Mouse (Mus musculus): Measurements from ENCODE around the gene Dab2ip.

Dab2ip gene

GRCm38 (mm10) chr2:35679812-35680672, 122.0 kb downstream of the Dab2ip start:
- DNase-seq (ENCODE audit: low spot score in 2 of 2) = no peak

GRCm38 (mm10) chr2:35680833-35681232, 122.8 kb downstream of the Dab2ip start:
- DNase-seq (ENCODE audit: low spot score in 2 of 2) = peak in 1 of 2 experiments; percentile 33

- no peak for DNase-seq (ENCODE audit: low spot score in 2 of 2)
These were observed 125.9 kb downstream of the Dab2ip start for GRCm38 (mm10) chr2:35684005-35684404.

GRCm38 (mm10) chr2:35684735-35685312, 126.8 kb downstream of the Dab2ip start:
- no peak for DNase-seq (ENCODE audit: low spot score in 2 of 2)

- DNase-seq (ENCODE audit: low spot score in 2 of 2) = peak in 1 of 2 experiments; percentile 29
These were observed 128.0 kb downstream of the Dab2ip start for GRCm38 (mm10) chr2:35686104-35686503.

- DNase-seq (ENCODE audit: low spot score in 2 of 2) = no peak
These were observed 129.5 kb downstream of the Dab2ip start for GRCm38 (mm10) chr2:35687557-35688070.

- no peak for DNase-seq (ENCODE audit: low spot score in 2 of 2)
These were observed 130.1 kb downstream of the Dab2ip start for GRCm38 (mm10) chr2:35688121-35688520.

GRCm38 (mm10) chr2:35688581-35688980, 130.5 kb downstream of the Dab2ip start:
- DNase-seq (ENCODE audit: low spot score in 2 of 2) = no peak

GRCm38 (mm10) chr2:35689881-35690280, 131.8 kb downstream of the Dab2ip start:
- no peak for DNase-seq (ENCODE audit: low spot score in 2 of 2)

GRCm38 (mm10) chr2:35691257-35692049, 133.4 kb downstream of the Dab2ip start:
- no peak for DNase-seq (ENCODE audit: low spot score in 2 of 2)

- DNase-seq (ENCODE audit: low spot score in 2 of 2) = no peak
These were observed 134.3 kb downstream of the Dab2ip start for GRCm38 (mm10) chr2:35692272-35692900.

- no peak for DNase-seq (ENCODE audit: low spot score in 2 of 2)
These were observed 135.0 kb downstream of the Dab2ip start for GRCm38 (mm10) chr2:35693037-35693436.

GRCm38 (mm10) chr2:35694111-35694510, 136.0 kb downstream of the Dab2ip start:
- DNase-seq (ENCODE audit: low spot score in 2 of 2) = no peak

GRCm38 (mm10) chr2:35696193-35696541, 138.1 kb downstream of the Dab2ip start:
- no peak for DNase-seq (ENCODE audit: low spot score in 2 of 2)

- DNase-seq (ENCODE audit: low spot score in 2 of 2) = no peak
These were observed 138.7 kb downstream of the Dab2ip start for GRCm38 (mm10) chr2:35696542-35697391.

GRCm38 (mm10) chr2:35697768-35698167, 139.7 kb downstream of the Dab2ip start:
- no peak for DNase-seq (ENCODE audit: low spot score in 2 of 2)

- DNase-seq (ENCODE audit: low spot score in 2 of 2) = no peak
These were observed 142.9 kb downstream of the Dab2ip start for GRCm38 (mm10) chr2:35700966-35701365.

GRCm38 (mm10) chr2:35702001-35702400, 143.9 kb downstream of the Dab2ip start:
- DNase-seq (ENCODE audit: low spot score in 2 of 2) = no peak

GRCm38 (mm10) chr2:35702608-35703007, 144.5 kb downstream of the Dab2ip start:
- DNase-seq (ENCODE audit: low spot score in 2 of 2) = no peak

GRCm38 (mm10) chr2:35703241-35703640, 145.2 kb downstream of the Dab2ip start:
- no peak for DNase-seq (ENCODE audit: low spot score in 2 of 2)

- no peak for DNase-seq (ENCODE audit: low spot score in 2 of 2)
These were observed 154.5 kb downstream of the Dab2ip start for GRCm38 (mm10) chr2:35712611-35713010.
